Mouse (Mus musculus): ENCODE results near the gene Mapk10. TPM values are rescaled to one million over a fixed set of nuclear protein-coding genes. Genes with fewer than 3 reads are reported as not detected.
"Not testable (repeated sequence)": the region's sequence is repeated elsewhere in the genome, so short reads cannot be mapped to it uniquely, and the experiment has no call there.

Gene Mapk10
- polyA plus RNA-seq, 1 experiment, result 0.16 TPM

GRCm38 (mm10) chr5:102947061-102947711 lies 263.9 kb downstream of the Mapk10 start:
- no peak for TF ChIP-seq POLR2A (IDR thresholded peaks at IDR 0.05; ENCODE audit: low read depth, low read length)
- TF ChIP-seq CTCF (IDR thresholded peaks at IDR 0.05; ENCODE audit: extremely low read depth, insufficient read length, insufficient replicate concordance, low read depth, low read length), result no peak
- H3K4me1 ChIP-seq (ENCODE audit: control insufficient read depth, insufficient read depth, insufficient read length, low read length), result no peaks in the 10 kb centered on the region
- WGBS, result 74% methylated on average over 8 of the region's 8 CpGs
- H3K27me3 ChIP-seq (ENCODE audit: control insufficient read depth, insufficient read depth, low read length), result no peaks in the 10 kb centered on the region
- no peak overlapping the region for H3K27ac ChIP-seq (ENCODE audit: insufficient read depth, low read depth, low read length)
- H3K36me3 ChIP-seq (ENCODE audit: control insufficient read depth, insufficient read depth, low read length), result no peaks in the 10 kb centered on the region
- H3K4me3 ChIP-seq (ENCODE audit: low read depth, low read length), result no peak overlapping the region

GRCm38 (mm10) chr5:102946625-102947024 lies 264.5 kb downstream of the Mapk10 start:
- WGBS, result 84% methylated on average over 8 of the region's 8 CpGs
- Histone ChIP-seq H3K36me3 (ENCODE audit: control insufficient read depth, insufficient read depth, low read length) (no peaks in the 10 kb centered on the region), H3K4me1 (ENCODE audit: control insufficient read depth, insufficient read depth, insufficient read length, low read length) (no peaks in the 10 kb centered on the region), H3K27me3 (ENCODE audit: control insufficient read depth, insufficient read depth, low read length) (no peaks in the 10 kb centered on the region), H3K4me3 (ENCODE audit: low read depth, low read length) (no peak overlapping the region), H3K27ac (ENCODE audit: insufficient read depth, low read depth, low read length) (no peak overlapping the region)
- TF ChIP-seq CTCF (IDR thresholded peaks at IDR 0.05; ENCODE audit: extremely low read depth, insufficient read length, insufficient replicate concordance, low read depth, low read length) (no peak), POLR2A (IDR thresholded peaks at IDR 0.05; ENCODE audit: low read depth, low read length) (no peak)

- H3K4me3 ChIP-seq (ENCODE audit: low read depth, low read length); H3K27me3 ChIP-seq (ENCODE audit: control insufficient read depth, insufficient read depth, low read length); H3K4me1 ChIP-seq (ENCODE audit: control insufficient read depth, insufficient read depth, insufficient read length, low read length); H3K27ac ChIP-seq (ENCODE audit: insufficient read depth, low read depth, low read length); H3K36me3 ChIP-seq (ENCODE audit: control insufficient read depth, insufficient read depth, low read length): not testable (repeated sequence)
- 70% methylated on average over 17 of the region's 17 CpGs for WGBS
These were observed 267.1 kb downstream of the Mapk10 start for GRCm38 (mm10) chr5:102943864-102944630.

GRCm38 (mm10) chr5:102930161-102930560 lies 281.0 kb downstream of the Mapk10 start:
- H3K4me1 ChIP-seq (ENCODE audit: control insufficient read depth, insufficient read depth, insufficient read length, low read length), result no peaks in the 10 kb centered on the region
- WGBS, result 68% methylated on average over 6 of the region's 6 CpGs
- TF ChIP-seq POLR2A (IDR thresholded peaks at IDR 0.05; ENCODE audit: low read depth, low read length) (no peak), CTCF (IDR thresholded peaks at IDR 0.05; ENCODE audit: extremely low read depth, insufficient read length, insufficient replicate concordance, low read depth, low read length) (no peak)
- H3K36me3 ChIP-seq (ENCODE audit: control insufficient read depth, insufficient read depth, low read length), result no peaks in the 10 kb centered on the region
- H3K4me3 ChIP-seq (ENCODE audit: low read depth, low read length), result no peak overlapping the region
- H3K27me3 ChIP-seq (ENCODE audit: control insufficient read depth, insufficient read depth, low read length), result no peaks in the 10 kb centered on the region
- H3K27ac ChIP-seq (ENCODE audit: insufficient read depth, low read depth, low read length), result no peak overlapping the region

- no peak overlapping the region for H3K4me3 ChIP-seq (ENCODE audit: low read depth, low read length)
- H3K4me1 ChIP-seq (ENCODE audit: control insufficient read depth, insufficient read depth, insufficient read length, low read length), result no peaks in the 10 kb centered on the region
- 78% methylated on average over 5 of the region's 5 CpGs for WGBS
- TF ChIP-seq CTCF (IDR thresholded peaks at IDR 0.05; ENCODE audit: extremely low read depth, insufficient read length, insufficient replicate concordance, low read depth, low read length) (no peak), POLR2A (IDR thresholded peaks at IDR 0.05; ENCODE audit: low read depth, low read length) (no peak)
- no peaks in the 10 kb centered on the region for H3K27me3 ChIP-seq (ENCODE audit: control insufficient read depth, insufficient read depth, low read length)
- H3K27ac ChIP-seq (ENCODE audit: insufficient read depth, low read depth, low read length), result no peak overlapping the region
- H3K36me3 ChIP-seq (ENCODE audit: control insufficient read depth, insufficient read depth, low read length), result no peaks in the 10 kb centered on the region
These were observed 284.3 kb downstream of the Mapk10 start for GRCm38 (mm10) chr5:102926786-102927185.

- no peak overlapping the region for H3K4me3 ChIP-seq (ENCODE audit: low read depth, low read length)
- no peak overlapping the region for H3K27ac ChIP-seq (ENCODE audit: insufficient read depth, low read depth, low read length)
- H3K27me3 ChIP-seq (ENCODE audit: control insufficient read depth, insufficient read depth, low read length), result no peaks in the 10 kb centered on the region; the same call in 1 of the 2 replicates
- TF ChIP-seq POLR2A (IDR thresholded peaks at IDR 0.05; ENCODE audit: low read depth, low read length) (no peak), CTCF (IDR thresholded peaks at IDR 0.05; ENCODE audit: extremely low read depth, insufficient read length, insufficient replicate concordance, low read depth, low read length) (no peak)
- H3K36me3 ChIP-seq (ENCODE audit: control insufficient read depth, insufficient read depth, low read length), result no peaks in the 10 kb centered on the region
- H3K4me1 ChIP-seq (ENCODE audit: control insufficient read depth, insufficient read depth, insufficient read length, low read length), result no peaks in the 10 kb centered on the region
- WGBS, result 76% methylated on average over 2 of the region's 2 CpGs
These were observed 290.9 kb downstream of the Mapk10 start for GRCm38 (mm10) chr5:102920199-102920598.

GRCm38 (mm10) chr5:102905441-102906211 lies 305.5 kb downstream of the Mapk10 start:
- Histone ChIP-seq H3K36me3 (ENCODE audit: control insufficient read depth, insufficient read depth, low read length) (no peaks in the 10 kb centered on the region), H3K4me3 (ENCODE audit: low read depth, low read length) (no peak overlapping the region), H3K4me1 (ENCODE audit: control insufficient read depth, insufficient read depth, insufficient read length, low read length) (no peaks in the 10 kb centered on the region), H3K27ac (ENCODE audit: insufficient read depth, low read depth, low read length) (no peak overlapping the region), H3K27me3 (ENCODE audit: control insufficient read depth, insufficient read depth, low read length) (no peaks in the 10 kb centered on the region)
- 46% methylated on average over 13 of the region's 13 CpGs for WGBS
- no peak for TF ChIP-seq POLR2A (IDR thresholded peaks at IDR 0.05; ENCODE audit: low read depth, low read length)
- TF ChIP-seq CTCF (IDR thresholded peaks at IDR 0.05; ENCODE audit: extremely low read depth, insufficient read length, insufficient replicate concordance, low read depth, low read length), result no peak

Data from small intestine, adult 2 months (tissue).